Mouse (Mus musculus) midbrain, postnatal 0 days (tissue): ENCODE data around the gene Rap1a. TPM values are rescaled to one million over a fixed set of nuclear protein-coding genes. Genes with fewer than 3 reads are reported as not detected.

ENCODE experiments used
- ATAC-seq: fragments of 200-750 bp; cut with Nextera tagmentation; 2 replicates; pipeline ENCODE4 v1.8.0; 2017; ENCODE audit warnings: moderate number of reproducible peaks, mild to moderate bottlenecking, moderate TSS enrichment, moderate library complexity; ENCODE audit not compliant: low FRiP score
- DNase-seq: peaks from one replicate; pipeline ENCODE4 v3.0.0-alpha.2; 2015; ENCODE audit warnings: low spot score
- H3K27ac ChIP-seq: fragments of 300-500 bp; sonication (generic); 2 replicates; pipeline ENCODE4 v1.5.1; 2014; ENCODE audit warnings: low read depth, mild to moderate bottlenecking, low read length, mixed read lengths
- H3K27me3 ChIP-seq: fragments of 300-500 bp; sonication (generic); 2 replicates; pipeline ENCODE4 v1.6.1; 2014; ENCODE audit warnings: low read length, control low read depth, mixed read lengths; ENCODE audit not compliant: insufficient read depth
- H3K36me3 ChIP-seq: fragments of 300-500 bp; sonication (generic); 2 replicates; pipeline ENCODE4 v1.6.1; 2014; ENCODE audit warnings: low read length, control low read depth, mixed read lengths; ENCODE audit not compliant: insufficient read depth
- H3K4me1 ChIP-seq: fragments of 300-500 bp; sonication (generic); 2 replicates; pipeline ENCODE4 v1.6.1; 2014; ENCODE audit warnings: mild to moderate bottlenecking, control low read depth, antibody characterized with exemption, low read length, mixed read lengths; ENCODE audit not compliant: insufficient read depth
- H3K4me2 ChIP-seq: fragments of 300-500 bp; sonication (generic); 2 replicates; pipeline ENCODE4 v1.6.1; 2014; ENCODE audit warnings: low read depth, mild to moderate bottlenecking, low read length, mixed read lengths; ENCODE audit not compliant: poor library complexity, severe bottlenecking
- H3K4me3 ChIP-seq: fragments of 300-500 bp; sonication (generic); 2 replicates; pipeline ENCODE4 v1.5.1; 2014; ENCODE audit warnings: low read depth, mild to moderate bottlenecking, low read length, moderate library complexity
- H3K9ac ChIP-seq: fragments of 300-500 bp; sonication (generic); replicated peaks from 2 replicates; pipeline ENCODE4 v1.6.1; 2014; ENCODE audit warnings: mild to moderate bottlenecking, low read length, moderate library complexity, mixed read lengths; ENCODE audit not compliant: poor library complexity, severe bottlenecking
- H3K9me3 ChIP-seq: fragments of 300-500 bp; sonication (generic); 2 replicates; pipeline ENCODE4 v1.6.1; 2016; ENCODE audit warnings: low read length, control low read depth
- CTCF ChIP-seq: IDR thresholded peaks from 2 replicates; pipeline ENCODE4 v1.5.1; 2016; ENCODE audit warnings: antibody characterized with exemption, mild to moderate bottlenecking
- WGBS: fragments of 180-500 bp; shearing (Covaris S2); extraction: QIAGEN DNeasy Blood & Tissue Kit; methylation state at CpG from one replicate; pipeline ENCODE4 v1.1.7; 2014; 5-methylcytosine and 5-hydroxymethylcytosine counted together
- polyA plus RNA-seq: library from polyadenylated mRNA; unstranded; fragments of >200 nt; fragmentation: Nextera tagmentation; extraction: Ambion mirVana; gene quantifications from 2 replicates; pipeline ENCODE4 v1.2.1, GENCODE M21; 2015
- total RNA-seq: library from RNA; depleted of rRNA; stranded (reverse); fragments of >200 nt; gene quantifications from 2 replicates; pipeline ENCODE4 v1.2.3, GENCODE M21; 2014

The Rap1a gene
- total and polyA plus RNA-seq, 2 experiments from 2014 or later = 27.1 to 66.0 TPM

DNA sequence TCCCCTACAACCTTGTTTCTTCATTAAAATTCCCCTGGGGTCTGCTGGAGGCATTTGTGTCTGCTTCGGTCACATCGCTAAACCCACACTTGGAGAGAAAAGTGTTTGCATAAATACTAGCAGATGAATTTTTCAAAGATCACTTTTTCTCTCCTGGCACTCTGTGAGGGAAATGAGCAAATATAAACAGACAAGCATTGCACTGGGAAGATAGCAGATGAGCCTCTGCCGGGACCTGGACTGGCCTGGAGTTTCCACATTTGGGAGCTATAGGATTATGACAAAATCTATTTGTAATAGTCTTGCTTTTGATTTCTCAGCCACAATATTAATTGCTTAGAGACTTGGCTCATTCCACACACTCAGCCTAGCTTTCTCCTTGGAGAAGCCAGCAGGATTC, 19.1 kb upstream of the Rap1a start:
- 70% methylated on average over 3 of the region's 3 CpGs for WGBS
- Histone ChIP-seq H3K4me2 (no peak overlapping the region), H3K27ac (no peak overlapping the region), H3K4me1 (no peaks in the 10 kb centered on the region), H3K4me3 (no peak overlapping the region), H3K9me3 (no peaks in the 10 kb centered on the region), H3K9ac (no peak overlapping the region), H3K36me3 (no peaks in the 10 kb centered on the region), H3K27me3 (no peaks in the 10 kb centered on the region)
- no peak for DNase-seq
- no peak for TF ChIP-seq CTCF
- no peak for ATAC-seq

DNA sequence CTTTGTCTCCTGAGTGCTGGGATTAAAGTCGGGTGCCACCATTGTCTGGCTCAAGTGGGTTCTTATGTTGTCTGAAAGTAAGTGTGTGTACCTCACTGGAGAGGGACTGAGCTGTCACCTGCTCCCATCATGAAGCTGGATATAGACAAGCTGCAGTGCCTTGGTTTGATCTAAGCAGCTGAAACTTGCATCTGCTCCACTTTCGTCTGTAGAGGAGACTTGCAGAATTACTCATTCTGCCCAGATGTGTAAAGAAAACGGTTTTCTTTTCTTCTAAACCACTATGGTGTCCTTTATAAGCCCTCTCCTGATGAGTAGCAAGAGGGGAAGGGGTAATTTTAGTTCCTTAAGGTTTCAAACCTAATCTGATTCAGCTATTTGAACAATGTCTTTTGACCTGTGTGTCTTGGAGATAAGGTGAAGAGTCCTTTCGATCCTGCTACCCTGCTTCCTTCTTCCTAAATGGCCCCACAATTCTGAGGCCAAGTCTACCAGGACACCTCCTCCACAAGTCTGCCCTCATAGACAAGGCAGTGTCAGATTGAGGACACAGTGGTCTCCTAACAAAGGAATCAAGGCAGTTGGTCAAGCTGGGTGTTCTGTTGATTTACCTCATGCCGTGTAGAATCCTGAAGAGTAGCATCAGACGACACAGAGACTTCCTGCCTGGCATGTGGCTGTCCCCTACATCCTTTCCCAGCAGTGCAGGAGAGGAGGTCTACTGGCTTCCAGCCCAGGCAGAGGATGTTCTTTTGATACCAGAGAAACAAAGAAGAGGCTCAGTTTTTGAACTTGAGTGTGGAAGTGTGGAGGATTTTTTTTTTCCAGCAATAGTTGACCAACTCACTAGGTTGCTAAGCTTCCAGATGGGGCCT, 17.2 kb upstream of the Rap1a start:
- 62% methylated on average over 6 of the region's 6 CpGs for WGBS
- TF ChIP-seq CTCF = no peak
- ATAC-seq = no peak

DNA sequence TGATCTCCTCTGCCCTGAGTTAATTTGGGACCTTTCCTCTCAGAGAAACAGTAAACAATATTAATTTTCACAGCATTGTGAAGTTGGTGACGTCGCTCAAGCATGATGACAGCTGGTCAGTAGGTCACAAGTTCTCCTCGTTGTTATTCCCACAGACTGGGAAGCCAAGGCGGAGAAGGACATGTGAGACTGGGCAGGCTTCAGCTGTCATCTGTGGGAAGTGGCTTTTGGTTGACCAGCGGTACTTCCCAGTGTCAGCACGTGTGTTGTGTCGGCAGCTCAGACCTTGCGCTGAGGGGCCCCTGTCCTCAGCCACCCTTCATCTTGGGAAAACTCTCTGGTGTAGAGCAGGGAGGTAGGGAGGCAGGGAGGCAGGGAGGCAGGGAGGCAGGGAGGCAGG, 15.0 kb upstream of the Rap1a start:
- TF ChIP-seq CTCF = no peak
- WGBS = 87% methylated on average over 8 of the region's 8 CpGs
- H3K9ac ChIP-seq = no peak overlapping the region
- no peak overlapping the region for H3K4me3 ChIP-seq
- H3K4me1 ChIP-seq = no peaks in the 10 kb centered on the region
- ATAC-seq = no peak
- no peaks in the 10 kb centered on the region for H3K27me3 ChIP-seq
- no peak overlapping the region for H3K27ac ChIP-seq
- no peak overlapping the region for H3K4me2 ChIP-seq
- no peak for DNase-seq
- no peaks in the 10 kb centered on the region for H3K9me3 ChIP-seq
- no peaks in the 10 kb centered on the region for H3K36me3 ChIP-seq

More for the DNA sequence above, 17.2 kb upstream of the Rap1a start:
- H3K4me2 ChIP-seq = no peak overlapping the region
- H3K9me3 ChIP-seq = no peaks in the 10 kb centered on the region
- H3K9ac ChIP-seq = no peak overlapping the region
- no peak overlapping the region for H3K27ac ChIP-seq
- no peak overlapping the region for H3K4me3 ChIP-seq
- H3K36me3 ChIP-seq = no peaks in the 10 kb centered on the region
- H3K4me1 ChIP-seq = no peaks in the 10 kb centered on the region
- H3K27me3 ChIP-seq = no peaks in the 10 kb centered on the region
- DNase-seq = peak; percentile 6

DNA sequence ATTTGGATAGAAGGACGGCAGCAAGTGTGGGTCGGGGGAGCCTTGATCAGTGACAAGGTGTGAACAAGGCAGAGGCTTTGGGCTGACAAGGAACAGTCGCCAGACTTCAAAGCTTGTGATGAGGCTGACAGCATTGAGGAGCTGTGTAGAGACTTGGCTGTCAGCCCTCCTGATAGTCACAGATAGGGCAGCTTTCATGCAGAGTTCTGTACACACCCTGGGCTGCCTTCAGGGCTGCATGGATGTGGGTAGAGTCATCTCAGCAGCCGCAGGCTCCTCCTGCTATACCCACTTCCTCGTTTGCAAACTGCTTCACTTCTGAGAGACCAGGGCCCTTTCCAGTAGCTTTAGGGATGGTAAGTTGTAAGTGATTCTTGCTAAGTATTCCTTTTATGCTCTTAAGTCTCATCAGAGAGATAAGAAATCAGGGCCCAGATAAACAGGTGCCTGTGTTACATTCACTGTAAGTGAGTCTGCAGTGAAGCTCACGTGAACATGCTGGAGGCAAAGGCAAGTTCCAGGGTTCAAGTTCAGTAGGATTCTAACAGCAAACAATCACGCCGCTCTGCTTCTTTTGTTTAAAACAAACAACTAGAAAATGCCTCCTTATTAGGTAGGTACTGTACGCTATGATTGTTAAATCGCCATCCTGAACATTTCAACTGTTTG, 14.2 kb upstream of the Rap1a start:
- DNase-seq = no peak
- no peak overlapping the region for H3K27ac ChIP-seq
- no peak for ATAC-seq
- no peak overlapping the region for H3K4me3 ChIP-seq
- H3K4me2 ChIP-seq = no peak overlapping the region
- WGBS = 84% methylated on average over 10 of the region's 10 CpGs
- no peaks in the 10 kb centered on the region for H3K36me3 ChIP-seq
- no peak overlapping the region for H3K9ac ChIP-seq
- H3K27me3 ChIP-seq = no peaks in the 10 kb centered on the region
- no peaks in the 10 kb centered on the region for H3K9me3 ChIP-seq
- TF ChIP-seq CTCF = no peak
- H3K4me1 ChIP-seq = no peaks in the 10 kb centered on the region

DNA sequence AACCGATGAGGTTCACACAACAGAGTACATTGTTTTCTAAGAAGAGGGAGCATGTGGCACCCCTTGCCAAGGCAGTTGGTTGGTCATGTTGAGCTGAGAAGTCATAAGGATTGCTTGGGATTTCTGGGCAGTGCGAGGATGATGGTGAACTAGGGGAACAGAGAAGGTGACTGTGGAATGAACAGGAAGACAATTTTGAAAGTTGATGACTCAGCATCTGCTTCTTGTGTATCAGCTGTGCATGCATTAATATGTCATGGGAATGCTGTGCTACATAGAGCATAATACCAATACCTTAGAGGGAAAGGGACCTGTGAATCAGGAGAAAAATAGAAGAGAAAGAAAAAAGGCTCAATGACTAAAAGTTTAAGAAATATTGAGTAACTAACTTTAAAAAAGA, 10.0 kb upstream of the Rap1a start:
- H3K4me3 ChIP-seq = no peak overlapping the region
- no peaks in the 10 kb centered on the region for H3K36me3 ChIP-seq
- H3K4me2 ChIP-seq = no peak overlapping the region
- no peak for ATAC-seq
- H3K27me3 ChIP-seq = no peaks in the 10 kb centered on the region
- no peaks in the 10 kb centered on the region for H3K4me1 ChIP-seq
- DNase-seq = no peak
- no peak overlapping the region for H3K9ac ChIP-seq
- H3K9me3 ChIP-seq = no peaks in the 10 kb centered on the region
- H3K27ac ChIP-seq = no peak overlapping the region
- no peak for TF ChIP-seq CTCF
- WGBS = 99% methylated on average over 2 of the region's 2 CpGs
